Comparison of ENCODE assay signal across 17 mouse cellular contexts in the genomic region with DNA sequence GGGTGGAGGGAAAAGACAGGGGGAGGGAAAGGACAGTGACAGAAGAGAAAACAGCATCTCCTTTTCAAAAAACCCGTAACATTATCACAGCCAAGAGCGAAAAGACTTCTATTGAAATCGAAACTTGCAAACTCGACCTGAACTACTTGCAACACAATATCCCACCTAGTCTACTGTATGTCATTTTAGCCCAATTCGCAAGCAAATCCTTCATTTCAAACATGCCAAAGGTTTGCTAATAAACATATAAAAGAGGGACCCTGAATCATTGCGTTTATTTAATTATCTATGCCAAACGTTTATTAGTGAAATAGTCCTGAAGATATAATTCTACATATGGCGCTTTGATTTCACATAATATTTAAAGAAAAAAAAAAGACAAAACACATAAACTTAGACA. TPM values are rescaled to one million over a fixed set of nuclear protein-coding genes. Genes with fewer than 3 reads are reported as not detected.
A peak's percentile ranks its signal among the peaks of the same experiment; 100 is the strongest.
DNase-seq lines count a peak whose midpoint lies in the region; ATAC-seq lines count a peak whose summit lies in the region.
"Had no signal": no experiment of that assay in that cellular context is flagged by ENCODE, and none has a peak within 500 bp of the region (broad histone marks: within the 10 kb centered on the region; RNA-seq: fewer than 3 reads in every experiment).

No protein-coding gene starts in this region.

- H3K27ac ChIP-seq in heart, embryonic 13.5 days (replicated peaks) = no peak overlapping the region
- no peak overlapping the region for H3K27ac ChIP-seq in embryonic facial prominence, embryonic 15.5 days (replicated peaks)
- H3K27ac ChIP-seq in stomach, embryonic 14.5 days (ENCODE audit: low read length) = no peak overlapping the region
- H3K27ac ChIP-seq: hindbrain, postnatal 0 days had no signal

- peak overlapping the region; percentile 37 for H3K4me3 ChIP-seq in heart, embryonic 13.5 days
- H3K4me3 ChIP-seq in megakaryocyte, embryonic 14.5 days (replicated peaks) = peak overlapping the region; percentile 86
- peak overlapping the region; percentile 18; the same call in 1 of the 2 replicates for H3K4me3 ChIP-seq in embryonic facial prominence, embryonic 15.5 days (replicated peaks)
- peak overlapping the region; percentile 11 for H3K4me3 ChIP-seq in stomach, embryonic 14.5 days (ENCODE audit: low read depth, low read length)
- H3K4me3 ChIP-seq: erythroblast, embryonic 14.5 days had no signal

- WGBS in heart, embryonic 13.5 days = 8% methylated on average over 8 of the region's 8 CpGs
- 6% methylated on average over 8 of the region's 8 CpGs for WGBS in embryonic facial prominence, embryonic 15.5 days
- WGBS in stomach, embryonic 14.5 days = 18% methylated on average over 8 of the region's 8 CpGs

- H3K27me3 ChIP-seq in heart, embryonic 13.5 days (replicated peaks) = peaks cover 93% of the 10 kb centered on the region
- H3K27me3 ChIP-seq in megakaryocyte, embryonic 14.5 days (replicated peaks) = peaks cover 49% of the 10 kb centered on the region
- peaks cover 87% of the 10 kb centered on the region for H3K27me3 ChIP-seq in embryonic facial prominence, embryonic 15.5 days
- H3K27me3 ChIP-seq in stomach, embryonic 14.5 days (ENCODE audit: control insufficient read depth, insufficient read depth, low read length) = peaks cover 4% of the 10 kb centered on the region

- no peaks in the 10 kb centered on the region for H3K36me3 ChIP-seq in heart, embryonic 13.5 days
- no peaks in the 10 kb centered on the region for H3K36me3 ChIP-seq in megakaryocyte, embryonic 14.5 days (replicated peaks; ENCODE audit: low read length)
- H3K36me3 ChIP-seq in embryonic facial prominence, embryonic 15.5 days = no peaks in the 10 kb centered on the region
- no peaks in the 10 kb centered on the region; the same call in 1 of the 2 replicates for H3K36me3 ChIP-seq in stomach, embryonic 14.5 days (ENCODE audit: control insufficient read depth, insufficient read depth, low read length)

- no peak for ATAC-seq in heart, embryonic 13.5 days (ENCODE audit: extremely low read depth, insufficient number of reproducible peaks, low FRiP score, low TSS enrichment)
- no peak for ATAC-seq in megakaryocyte, adult 5-6 weeks (ENCODE audit: poor library complexity, severe bottlenecking)
- ATAC-seq in embryonic facial prominence, embryonic 15.5 days (ENCODE audit: insufficient number of reproducible peaks, low FRiP score, low TSS enrichment, low read depth) = no peak
- no peak for ATAC-seq in stomach, embryonic 14.5 days (ENCODE audit: insufficient number of reproducible peaks, insufficient read depth, low FRiP score, low read depth)
- ATAC-seq: CD4-positive, CD25-positive, alpha-beta regulatory T cell, adult 4 months; hindbrain, postnatal 0 days; Patski had no signal

- peaks cover 16% of the 10 kb centered on the region for H3K4me1 ChIP-seq in heart, embryonic 13.5 days
- peaks cover 8% of the 10 kb centered on the region for H3K4me1 ChIP-seq in megakaryocyte, embryonic 14.5 days
- H3K4me1 ChIP-seq in embryonic facial prominence, embryonic 15.5 days = peaks cover 12% of the 10 kb centered on the region
- H3K4me1 ChIP-seq in stomach, embryonic 14.5 days (ENCODE audit: control insufficient read depth, insufficient read depth, low read length) = peaks cover 6% of the 10 kb centered on the region; the same call in 1 of the 2 replicates

- H3K4me2 ChIP-seq in heart, embryonic 13.5 days = peak overlapping the region; percentile 64
- H3K4me2 ChIP-seq in embryonic facial prominence, embryonic 15.5 days (replicated peaks) = peak overlapping the region; percentile 38; the same call in 1 of the 2 replicates
- H3K4me2 ChIP-seq in stomach, embryonic 14.5 days (replicated peaks; ENCODE audit: low read depth, low read length) = peak overlapping the region; percentile 26

- no peaks in the 10 kb centered on the region for H3K9me3 ChIP-seq in heart, embryonic 13.5 days
- H3K9me3 ChIP-seq in megakaryocyte, embryonic 14.5 days = peaks cover 9% of the 10 kb centered on the region
- H3K9me3 ChIP-seq in embryonic facial prominence, embryonic 15.5 days (replicated peaks) = no peaks in the 10 kb centered on the region
- H3K9me3 ChIP-seq in stomach, embryonic 14.5 days (ENCODE audit: control insufficient read depth, low read depth, low read length) = no peaks in the 10 kb centered on the region

- no peak overlapping the region for H3K9ac ChIP-seq in heart, embryonic 13.5 days
- H3K9ac ChIP-seq in embryonic facial prominence, embryonic 15.5 days = no peak overlapping the region
- H3K9ac ChIP-seq in stomach, embryonic 14.5 days (replicated peaks; ENCODE audit: low read depth, low read length) = no peak overlapping the region

- DNase-seq in heart, postnatal 4 days = no peak
- DNase-seq in thymus, postnatal 4 days = no peak
- no peak for DNase-seq in cerebellum, postnatal 25 days
- DNase-seq: adrenal gland, postnatal 10 days; cerebellum, adult 11-12 months; gastrocnemius, postnatal 10 days; kidney, postnatal 14 days; thymus, postnatal 36 days had no signal

RNA-seq across cellular contexts. Expression of a gene that starts 11.5 kb away (rescaled TPM):
- 3.0 and 4.7 TPM in 2 replicates for polyA plus RNA-seq in heart, embryonic 13.5 days (2015; fragmentation: Nextera tagmentation; extraction: Ambion mirVana)
- under 1 TPM; 0.55 to 0.81 TPM for total RNA-seq in heart, postnatal 4 days (2021)
- not detected in 2 replicates for polyA plus RNA-seq in megakaryocyte, embryonic 14.5 days (2012; ENCODE audit: insufficient read depth, low replicate concordance)
- not detected in 2 replicates for total RNA-seq in megakaryocyte, adult 5-6 weeks (2015)
- total RNA-seq in megakaryocyte, adult 5-6 weeks (2017) = not detected in 2 replicates
- polyA plus RNA-seq in embryonic facial prominence, embryonic 15.5 days (2015; fragmentation: Nextera tagmentation; extraction: Ambion mirVana) = 17.3 and 21.8 TPM in 2 replicates
- 51.8 and 54.2 TPM in 2 replicates for polyA plus RNA-seq in stomach, embryonic 14.5 days (2014; fragmentation: Nextera tagmentation; extraction: Ambion mirVana)
- polyA plus RNA-seq: CD4-positive, CD25-positive, alpha-beta regulatory T cell, adult 4 months; erythroblast, embryonic 14.5 days; Patski had no signal

Comparison
In these comparisons a context has a peak if more than half of its experiments do, and no peak if none do; other contexts are left out.
1. H3K4me3 ChIP-seq: peak in every context shown above with its lines; median percentile 86 in megakaryocyte, embryonic 14.5 days; 37 in heart, embryonic 13.5 days; 18 in embryonic facial prominence, embryonic 15.5 days; 11 in stomach, embryonic 14.5 days.